Mouse (Mus musculus) bone marrow, adult 2 months (tissue): ENCODE data around the gene Lin54.

ENCODE experiments used
- CTCF ChIP-seq: fragments of 200-500 bp; IDR thresholded peaks from 2 replicates; pipeline ENCODE4 v1.5.1; 2011; ENCODE audit warnings: low read length, control low read depth; ENCODE audit not compliant: control insufficient read depth, insufficient read depth
- POLR2A ChIP-seq: fragments of 200-500 bp; IDR thresholded peaks from 2 replicates; pipeline ENCODE4 v1.6.1; 2011; ENCODE audit warnings: low read depth, mild to moderate bottlenecking, control low read depth, low read length, borderline replicate concordance; ENCODE audit not compliant: control insufficient read depth

DNA sequence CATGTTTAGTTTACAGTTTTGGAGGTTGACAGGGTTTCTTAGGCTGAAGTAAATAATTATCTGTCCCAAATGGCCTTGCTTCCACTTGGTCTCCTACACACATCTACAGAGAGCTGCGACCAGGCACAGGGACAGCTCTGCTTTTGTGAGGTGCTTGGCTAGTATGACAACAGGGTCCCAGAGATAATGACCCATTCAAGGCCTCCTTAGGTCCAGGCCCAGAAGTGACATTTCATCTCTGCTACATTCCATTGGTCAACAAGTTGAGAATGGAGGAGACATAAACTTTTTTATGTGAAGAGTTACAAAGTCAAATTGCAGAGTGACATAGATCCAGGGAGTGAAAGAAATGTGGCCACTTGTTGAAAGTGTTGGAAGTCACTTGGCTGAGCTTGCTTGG is 22.9 kb upstream of the Lin54 start:
- TF ChIP-seq CTCF (no peak), POLR2A (no peak)
